26 mouse cellular contexts compared by ENCODE assay signal in the genomic region with DNA sequence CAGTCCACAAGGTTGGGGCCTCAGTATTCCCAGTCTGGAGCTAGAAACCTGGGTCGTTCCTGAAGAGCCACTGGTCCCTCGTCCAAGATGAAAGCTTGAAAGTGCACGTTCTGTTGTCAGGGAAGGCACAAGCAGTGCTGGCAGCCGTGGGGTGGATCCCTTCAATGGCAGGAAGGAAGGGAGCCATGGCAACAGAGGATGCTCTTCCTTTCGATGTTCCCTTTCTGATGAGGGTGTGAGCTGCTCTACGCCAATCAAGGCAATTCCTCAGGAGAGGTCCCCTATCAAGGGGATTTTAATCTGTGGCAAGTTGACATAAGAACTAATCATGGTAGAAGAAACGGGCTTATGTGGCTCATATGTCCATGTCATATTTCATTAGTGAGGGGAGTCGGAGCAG.
DNase-seq lines count a peak whose midpoint lies in the region; ATAC-seq and TF ChIP-seq lines count a peak whose summit lies in the region.
"Had no signal": no experiment of that assay in that cellular context is flagged by ENCODE, and none has a peak within 500 bp of the region (broad histone marks: within the 10 kb centered on the region; RNA-seq: fewer than 3 reads in every experiment).

No protein-coding gene starts in this region.

- no peak overlapping the region for H3K9ac ChIP-seq in forebrain, embryonic 14.5 days (ENCODE audit: low read length)
- H3K9ac ChIP-seq in forebrain, embryonic 12.5 days: no peak overlapping the region
- H3K9ac ChIP-seq in hindbrain, postnatal 0 days (replicated peaks; ENCODE audit: low read length): no peak overlapping the region
- H3K9ac ChIP-seq in hindbrain, embryonic 14.5 days: no peak overlapping the region
- H3K9ac ChIP-seq in midbrain, embryonic 11.5 days (ENCODE audit: low read length): no peak overlapping the region
- H3K9ac ChIP-seq: intestine, embryonic 15.5 days; liver, embryonic 13.5 days; lung, embryonic 14.5 days; neural tube, embryonic 13.5 days had no signal

- H3K9me3 ChIP-seq in forebrain, embryonic 14.5 days (replicated peaks; ENCODE audit: control insufficient read depth, low read length): no peaks in the 10 kb centered on the region
- H3K9me3 ChIP-seq in forebrain, embryonic 12.5 days: no peaks in the 10 kb centered on the region
- H3K9me3 ChIP-seq in hindbrain, postnatal 0 days (ENCODE audit: low read length): no peaks in the 10 kb centered on the region
- no peaks in the 10 kb centered on the region for H3K9me3 ChIP-seq in hindbrain, embryonic 14.5 days (ENCODE audit: control insufficient read depth, low read length)
- H3K9me3 ChIP-seq in midbrain, embryonic 11.5 days (ENCODE audit: control insufficient read depth, low read length): no peaks in the 10 kb centered on the region
- H3K9me3 ChIP-seq in midbrain, embryonic 10.5 days (replicated peaks): no peaks in the 10 kb centered on the region
- H3K9me3 ChIP-seq: forebrain, embryonic 10.5 days; hindbrain, embryonic 10.5 days; intestine, embryonic 15.5 days; liver, embryonic 13.5 days; neural tube, embryonic 13.5 days had no signal

- no peaks in the 10 kb centered on the region for H3K36me3 ChIP-seq in forebrain, embryonic 14.5 days (ENCODE audit: control insufficient read depth, insufficient read depth, low read length)
- H3K36me3 ChIP-seq in forebrain, embryonic 12.5 days (replicated peaks): no peaks in the 10 kb centered on the region
- no peaks in the 10 kb centered on the region for H3K36me3 ChIP-seq in hindbrain, postnatal 0 days (ENCODE audit: insufficient read depth, low read length)
- H3K36me3 ChIP-seq in hindbrain, embryonic 14.5 days (replicated peaks; ENCODE audit: control insufficient read depth, insufficient read depth): no peaks in the 10 kb centered on the region
- H3K36me3 ChIP-seq in midbrain, embryonic 11.5 days (ENCODE audit: control insufficient read depth, insufficient read depth, low read length): no peaks in the 10 kb centered on the region
- no peaks in the 10 kb centered on the region for H3K36me3 ChIP-seq in midbrain, embryonic 10.5 days
- H3K36me3 ChIP-seq: forebrain, embryonic 10.5 days; hindbrain, embryonic 10.5 days; intestine, embryonic 15.5 days; liver, embryonic 13.5 days; neural tube, embryonic 13.5 days had no signal

- no peak overlapping the region for H3K4me2 ChIP-seq in forebrain, embryonic 14.5 days (ENCODE audit: low read length)
- H3K4me2 ChIP-seq in forebrain, embryonic 12.5 days: no peak overlapping the region
- no peak overlapping the region for H3K4me2 ChIP-seq in hindbrain, postnatal 0 days (ENCODE audit: low read depth, low read length)
- H3K4me2 ChIP-seq in hindbrain, embryonic 14.5 days (replicated peaks): no peak overlapping the region
- no peak overlapping the region for H3K4me2 ChIP-seq in midbrain, embryonic 11.5 days
- H3K4me2 ChIP-seq: heart, embryonic 11.5 days; intestine, embryonic 15.5 days; liver, embryonic 13.5 days; lung, embryonic 14.5 days; neural tube, embryonic 13.5 days had no signal

- peak; percentile 3 for DNase-seq in forebrain, embryonic 14.5 days (ENCODE audit: low spot score)
- no peak for DNase-seq in hindbrain, postnatal 0 days (ENCODE audit: low spot score)
- DNase-seq in hindbrain, embryonic 14.5 days (ENCODE audit: low spot score): no peak
- no peak for DNase-seq in midbrain, embryonic 11.5 days (ENCODE audit: low spot score, missing footprints)
- no peak for DNase-seq in midbrain, embryonic 10.5 days (ENCODE audit: low spot score)
- no peak for DNase-seq in Muller cell, postnatal 12 days (ENCODE audit: inconsistent ontology term)
- DNase-seq in cerebellum, adult 9-10 months: no peak
- DNase-seq: adrenal gland, adult 2 months; cerebellum, adult 2 months; cerebellum, postnatal 36 days; embryo, embryonic 11 days; gastrocnemius, postnatal 10 days; liver, embryonic 13.5 days; lung, embryonic 14.5 days; retina, postnatal 1 day; right cerebral cortex, postnatal 25 days; spleen, adult 18-20 months had no signal

- H3K27me3 ChIP-seq in forebrain, embryonic 14.5 days (replicated peaks; ENCODE audit: control insufficient read depth, insufficient read depth, low read length): no peaks in the 10 kb centered on the region
- no peaks in the 10 kb centered on the region for H3K27me3 ChIP-seq in forebrain, embryonic 12.5 days
- H3K27me3 ChIP-seq in hindbrain, postnatal 0 days (ENCODE audit: insufficient read depth, low read length): no peaks in the 10 kb centered on the region
- H3K27me3 ChIP-seq in hindbrain, embryonic 14.5 days (ENCODE audit: control insufficient read depth, insufficient read depth, low read length): no peaks in the 10 kb centered on the region
- no peaks in the 10 kb centered on the region for H3K27me3 ChIP-seq in midbrain, embryonic 11.5 days (ENCODE audit: control insufficient read depth, insufficient read depth, low read length)
- H3K27me3 ChIP-seq in midbrain, embryonic 10.5 days (ENCODE audit: low read depth, poor library complexity, severe bottlenecking): no peaks in the 10 kb centered on the region
- H3K27me3 ChIP-seq: intestine, embryonic 15.5 days; liver, embryonic 13.5 days; neural tube, embryonic 13.5 days had no signal

- H3K4me1 ChIP-seq in forebrain, embryonic 14.5 days (ENCODE audit: control insufficient read depth, insufficient read depth, low read length): no peaks in the 10 kb centered on the region
- no peaks in the 10 kb centered on the region for H3K4me1 ChIP-seq in forebrain, embryonic 12.5 days
- no peaks in the 10 kb centered on the region for H3K4me1 ChIP-seq in hindbrain, postnatal 0 days (ENCODE audit: insufficient read depth, low read length)
- H3K4me1 ChIP-seq in hindbrain, embryonic 14.5 days (replicated peaks; ENCODE audit: control insufficient read depth, insufficient read depth, low read length): no peaks in the 10 kb centered on the region
- no peaks in the 10 kb centered on the region for H3K4me1 ChIP-seq in midbrain, embryonic 11.5 days (ENCODE audit: control insufficient read depth, insufficient read depth, low read length)
- no peaks in the 10 kb centered on the region for H3K4me1 ChIP-seq in midbrain, embryonic 10.5 days
- H3K4me1 ChIP-seq: hindbrain, embryonic 10.5 days; intestine, embryonic 15.5 days; liver, embryonic 13.5 days; neural tube, embryonic 13.5 days had no signal

- WGBS in forebrain, embryonic 14.5 days: 72% methylated on average over 8 of the region's 8 CpGs
- 74% methylated on average over 8 of the region's 8 CpGs for WGBS in forebrain, embryonic 12.5 days
- WGBS in hindbrain, postnatal 0 days: 49% methylated on average over 8 of the region's 8 CpGs
- WGBS in hindbrain, embryonic 14.5 days: 55% methylated on average over 8 of the region's 8 CpGs
- 74% methylated on average over 8 of the region's 8 CpGs for WGBS in midbrain, embryonic 11.5 days
- WGBS in midbrain, embryonic 10.5 days: 78% methylated on average over 8 of the region's 8 CpGs

- no peak overlapping the region for H3K27ac ChIP-seq in forebrain, embryonic 14.5 days (ENCODE audit: low read depth, low read length)
- H3K27ac ChIP-seq in forebrain, embryonic 12.5 days: no peak overlapping the region
- H3K27ac ChIP-seq in hindbrain, postnatal 0 days: no peak overlapping the region
- H3K27ac ChIP-seq in hindbrain, embryonic 14.5 days: no peak overlapping the region
- H3K27ac ChIP-seq in midbrain, embryonic 11.5 days (ENCODE audit: low read depth, low read length): no peak overlapping the region
- no peak overlapping the region for H3K27ac ChIP-seq in midbrain, embryonic 10.5 days (replicated peaks)
- H3K27ac ChIP-seq: forebrain, embryonic 10.5 days; hindbrain, embryonic 10.5 days; intestine, embryonic 15.5 days; left cerebral cortex, adult 2 months; liver, embryonic 13.5 days; macrophage; neural tube, embryonic 13.5 days had no signal

- no peak for ATAC-seq in forebrain, embryonic 14.5 days
- no peak for ATAC-seq in forebrain, embryonic 12.5 days (ENCODE audit: low FRiP score)
- 0 out of 2 replicates have a peak, but pooled peaks have one; percentile 12 for ATAC-seq in hindbrain, postnatal 0 days
- no peak for ATAC-seq in hindbrain, embryonic 14.5 days (ENCODE audit: low FRiP score)
- peak; percentile 9; the same call in 1 of the 2 replicates for ATAC-seq in midbrain, embryonic 11.5 days (ENCODE audit: low FRiP score)
- ATAC-seq: intestine, embryonic 15.5 days had no signal

- no peak for TF ChIP-seq CTCF in hindbrain, postnatal 0 days (IDR thresholded peaks at IDR 0.05; ENCODE audit: low read depth)

- H3K4me3 ChIP-seq in forebrain, embryonic 14.5 days (ENCODE audit: low read depth, low read length): no peak overlapping the region
- no peak overlapping the region for H3K4me3 ChIP-seq in forebrain, embryonic 12.5 days (replicated peaks)
- no peak overlapping the region for H3K4me3 ChIP-seq in hindbrain, postnatal 0 days (ENCODE audit: low read length)
- no peak overlapping the region for H3K4me3 ChIP-seq in hindbrain, embryonic 14.5 days (replicated peaks; ENCODE audit: low read length)
- no peak overlapping the region for H3K4me3 ChIP-seq in midbrain, embryonic 11.5 days (ENCODE audit: low read depth, low read length)
- H3K4me3 ChIP-seq in midbrain, embryonic 10.5 days: no peak overlapping the region
- H3K4me3 ChIP-seq: forebrain, embryonic 10.5 days; hindbrain, embryonic 10.5 days; intestine, embryonic 15.5 days; left cerebral cortex, adult 2 months; liver, embryonic 13.5 days; myocyte; neural tube, embryonic 13.5 days had no signal

Comparison
In these comparisons a context has a peak if more than half of its experiments do, and no peak if none do; other contexts are left out.
1. ATAC-seq: peak in hindbrain, postnatal 0 days (single experiment) and midbrain, embryonic 11.5 days (single experiment); none in forebrain, embryonic 14.5 days (single experiment), forebrain, embryonic 12.5 days (single experiment) and hindbrain, embryonic 14.5 days (single experiment).